Mouse (Mus musculus): ENCODE results near the gene Gm26566. TPM values are rescaled to one million over a fixed set of nuclear protein-coding genes. Genes with fewer than 3 reads are reported as not detected.
"Not testable (repeated sequence)": the region's sequence is repeated elsewhere in the genome, so short reads cannot be mapped to it uniquely, and the experiment has no call there.

Gene Gm26566
- polyA plus RNA-seq, 1 experiment, result 2.0 TPM

GRCm38 (mm10) chr4:88761776-88762175 is 40.2 kb downstream of the Gm26566 start:
- H3K36me3 ChIP-seq (ENCODE audit: control insufficient read depth, insufficient read depth); H3K4me2 ChIP-seq (ENCODE audit: low read depth); H3ac ChIP-seq (ENCODE audit: control insufficient read depth, insufficient read length); H3K79me2 ChIP-seq (ENCODE audit: control insufficient read depth, insufficient read depth); H3K27me3 ChIP-seq (ENCODE audit: control insufficient read depth, insufficient read depth, insufficient read length); H3K4me3 ChIP-seq: not testable (repeated sequence)

GRCm38 (mm10) chr4:88762341-88762740 is 40.7 kb downstream of the Gm26566 start:
- not testable (repeated sequence) for H3ac ChIP-seq (ENCODE audit: control insufficient read depth, insufficient read length); H3K4me3 ChIP-seq; H3K79me2 ChIP-seq (ENCODE audit: control insufficient read depth, insufficient read depth); H3K27me3 ChIP-seq (ENCODE audit: control insufficient read depth, insufficient read depth, insufficient read length); H3K4me2 ChIP-seq (ENCODE audit: low read depth); H3K36me3 ChIP-seq (ENCODE audit: control insufficient read depth, insufficient read depth)

- not testable (repeated sequence) for H3K4me2 ChIP-seq (ENCODE audit: low read depth); H3K79me2 ChIP-seq (ENCODE audit: control insufficient read depth, insufficient read depth); H3K4me3 ChIP-seq; H3K36me3 ChIP-seq (ENCODE audit: control insufficient read depth, insufficient read depth); H3K27me3 ChIP-seq (ENCODE audit: control insufficient read depth, insufficient read depth, insufficient read length); H3ac ChIP-seq (ENCODE audit: control insufficient read depth, insufficient read length)
Observed at GRCm38 (mm10) chr4:88763384-88764018, 41.9 kb downstream of the Gm26566 start.

Other genes starting within 250 kb of the Gm26566 start
- not detected for gene Ifnb1, start 199.0 kb upstream of the Gm26566 start, polyA plus RNA-seq (2012; fragmentation: generic; extraction: Trizol)
- not detected for gene Ifna15, start 163.6 kb upstream of the Gm26566 start, polyA plus RNA-seq (2012; fragmentation: generic; extraction: Trizol)
- not detected for gene Ifna14, start 150.0 kb upstream of the Gm26566 start, polyA plus RNA-seq (2012; fragmentation: generic; extraction: Trizol)
- gene Ifna9, start 129.4 kb upstream of the Gm26566 start, polyA plus RNA-seq (2012; fragmentation: generic; extraction: Trizol), result not detected
- gene Ifna12, start 118.4 kb upstream of the Gm26566 start, polyA plus RNA-seq (2012; fragmentation: generic; extraction: Trizol), result not detected
- gene C87499, start 87.4 kb upstream of the Gm26566 start, polyA plus RNA-seq (2012; fragmentation: generic; extraction: Trizol), result not detected
- not detected for gene Ifna13, start 77.3 kb upstream of the Gm26566 start, polyA plus RNA-seq (2012; fragmentation: generic; extraction: Trizol)
- gene Ifna16, start 44.9 kb upstream of the Gm26566 start, polyA plus RNA-seq (2012; fragmentation: generic; extraction: Trizol), result not detected
- gene Ifna2, start 37.9 kb upstream of the Gm26566 start, polyA plus RNA-seq (2012; fragmentation: generic; extraction: Trizol), result not detected
- not detected for gene Ifnab, start 30.4 kb upstream of the Gm26566 start, polyA plus RNA-seq (2012; fragmentation: generic; extraction: Trizol)
- 12.0 TPM for gene Klhl9, start 660 bp downstream of the Gm26566 start, polyA plus RNA-seq (2012; fragmentation: generic; extraction: Trizol)
- not detected for gene Gm13271, start 33.1 kb downstream of the Gm26566 start, polyA plus RNA-seq (2012; fragmentation: generic; extraction: Trizol)
- gene Gm13283, start 38.3 kb downstream of the Gm26566 start, polyA plus RNA-seq (2012; fragmentation: generic; extraction: Trizol), result not detected
- 1.0 TPM for gene Gm13290, start 52.0 kb downstream of the Gm26566 start, polyA plus RNA-seq (2012; fragmentation: generic; extraction: Trizol)
- not detected for gene Gm13289, start 55.1 kb downstream of the Gm26566 start, polyA plus RNA-seq (2012; fragmentation: generic; extraction: Trizol)
- 0.19 TPM for gene Gm13272, start 58.0 kb downstream of the Gm26566 start, polyA plus RNA-seq (2012; fragmentation: generic; extraction: Trizol)
- gene Ifnz, start 60.3 kb downstream of the Gm26566 start, polyA plus RNA-seq (2012; fragmentation: generic; extraction: Trizol), result not detected
- gene Gm13276, start 63.9 kb downstream of the Gm26566 start, polyA plus RNA-seq (2012; fragmentation: generic; extraction: Trizol), result 0.73 TPM
- not detected for gene Gm13277, start 66.8 kb downstream of the Gm26566 start, polyA plus RNA-seq (2012; fragmentation: generic; extraction: Trizol)
- not detected for gene Gm13278, start 69.7 kb downstream of the Gm26566 start, polyA plus RNA-seq (2012; fragmentation: generic; extraction: Trizol)
- gene Gm13275, start 72.7 kb downstream of the Gm26566 start, polyA plus RNA-seq (2012; fragmentation: generic; extraction: Trizol), result 0.35 TPM
- not detected for gene Gm13279, start 75.6 kb downstream of the Gm26566 start, polyA plus RNA-seq (2012; fragmentation: generic; extraction: Trizol)
- gene Gm13285, start 77.9 kb downstream of the Gm26566 start, polyA plus RNA-seq (2012; fragmentation: generic; extraction: Trizol), result not detected
- gene Gm13287, start 81.4 kb downstream of the Gm26566 start, polyA plus RNA-seq (2012; fragmentation: generic; extraction: Trizol), result 0.35 TPM
- gene Gm13288, start 83.7 kb downstream of the Gm26566 start, polyA plus RNA-seq (2012; fragmentation: generic; extraction: Trizol), result 0.14 TPM
- gene Ifna7, start 94.4 kb downstream of the Gm26566 start, polyA plus RNA-seq (2012; fragmentation: generic; extraction: Trizol), result not detected
- not detected for gene Ifna11, start 98.2 kb downstream of the Gm26566 start, polyA plus RNA-seq (2012; fragmentation: generic; extraction: Trizol)
- not detected for gene Ifna6, start 105.6 kb downstream of the Gm26566 start, polyA plus RNA-seq (2012; fragmentation: generic; extraction: Trizol)
- not detected for gene Ifna5, start 113.7 kb downstream of the Gm26566 start, polyA plus RNA-seq (2012; fragmentation: generic; extraction: Trizol)
- gene Ifna4, start 120.1 kb downstream of the Gm26566 start, polyA plus RNA-seq (2012; fragmentation: generic; extraction: Trizol), result not detected
- gene Ifna1, start 128.3 kb downstream of the Gm26566 start, polyA plus RNA-seq (2012; fragmentation: generic; extraction: Trizol), result not detected
- gene Ifne, start 158.4 kb downstream of the Gm26566 start, polyA plus RNA-seq (2012; fragmentation: generic; extraction: Trizol), result not detected

Data from myocyte (in vitro differentiated cells).